Mouse (Mus musculus) neural tube, embryonic 12.5 days (tissue): ENCODE results near the gene Amph. TPM values are rescaled to one million over a fixed set of nuclear protein-coding genes. Genes with fewer than 3 reads are reported as not detected.
A peak's percentile ranks its signal among the peaks of the same experiment; 100 is the strongest.

ENCODE experiments used
- ATAC-seq: fragments of 200-750 bp; cut with Nextera tagmentation; 2 replicates; pipeline ENCODE4 v1.8.0; 2017; ENCODE audit warnings: low read depth, mild to moderate bottlenecking, moderate TSS enrichment, moderate library complexity; ENCODE audit not compliant: low FRiP score
- H3K27ac ChIP-seq: fragments of 300-500 bp; sonication (generic); 2 replicates; pipeline ENCODE4 v1.5.1; 2016
- H3K27me3 ChIP-seq: fragments of 300-500 bp; sonication (generic); replicated peaks from 2 replicates; pipeline ENCODE4 v1.6.1; 2016; ENCODE audit warnings: mild to moderate bottlenecking
- H3K36me3 ChIP-seq: fragments of 300-500 bp; sonication (generic); 2 replicates; pipeline ENCODE4 v1.6.1; 2016; ENCODE audit warnings: mild to moderate bottlenecking
- H3K4me1 ChIP-seq: fragments of 300-500 bp; sonication (generic); 2 replicates; pipeline ENCODE4 v1.6.1; 2016
- H3K4me2 ChIP-seq: fragments of 300-500 bp; sonication (generic); replicated peaks from 2 replicates; pipeline ENCODE4 v1.6.1; 2016; ENCODE audit warnings: mild to moderate bottlenecking
- H3K4me3 ChIP-seq: fragments of 300-500 bp; sonication (generic); 2 replicates; pipeline ENCODE4 v1.5.1; 2016
- H3K9ac ChIP-seq: fragments of 300-500 bp; sonication (generic); 2 replicates; pipeline ENCODE4 v1.6.1; 2016; ENCODE audit warnings: mild to moderate bottlenecking
- H3K9me3 ChIP-seq: fragments of 300-500 bp; sonication (generic); 2 replicates; pipeline ENCODE4 v1.6.1; 2016; ENCODE audit warnings: mild to moderate bottlenecking
- WGBS: fragments of 180-500 bp; shearing (Covaris S2); methylation state at CpG from one replicate; pipeline ENCODE4 v1.1.7; 2016; 5-methylcytosine and 5-hydroxymethylcytosine counted together
- polyA plus RNA-seq: library from polyadenylated mRNA; unstranded; fragments of >200 nt; fragmentation: Nextera tagmentation; extraction: Ambion mirVana; gene quantifications from 2 replicates; pipeline ENCODE4 v1.2.1, GENCODE M21; 2016

The Amph gene
- polyA plus RNA-seq, 1 experiment from 2014 or later, result 20.5 TPM

DNA sequence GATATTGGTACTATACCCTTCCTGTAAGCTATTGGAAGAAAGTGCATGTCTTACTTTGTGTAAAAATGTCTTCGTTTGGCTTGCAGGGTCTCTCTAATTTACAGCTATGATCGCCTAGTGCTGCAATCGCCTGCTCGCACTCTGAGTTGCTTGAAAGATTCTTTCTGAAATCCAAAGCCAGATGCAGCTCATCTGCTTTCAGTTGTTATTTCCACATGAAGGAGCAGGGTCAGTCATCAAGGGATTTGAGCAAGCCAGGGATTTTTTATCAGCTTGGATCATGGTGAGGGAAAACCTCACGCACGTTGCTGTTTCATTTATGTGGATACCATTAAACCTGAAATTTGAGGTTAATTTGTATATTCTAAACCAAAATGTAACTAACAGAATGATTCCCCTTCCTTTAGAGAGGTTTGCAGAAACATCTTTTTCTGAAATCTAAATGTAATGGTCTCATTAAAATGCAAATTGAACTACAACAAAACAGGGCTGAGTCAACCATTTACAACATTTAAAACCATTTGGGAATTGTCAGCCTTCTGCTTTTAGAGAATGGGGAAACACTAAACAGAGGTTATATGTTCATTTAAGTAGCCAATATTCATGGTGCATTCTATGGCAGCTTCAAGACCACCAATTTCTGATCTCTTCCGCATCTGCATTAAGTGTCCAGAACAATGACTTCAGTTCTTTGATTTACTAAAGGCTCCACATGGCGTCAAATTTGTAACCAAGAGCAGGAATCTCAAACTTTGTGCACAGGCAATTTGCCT, 84.1 kb downstream of the Amph start:
- H3K9ac ChIP-seq, result no peak overlapping the region
- H3K9me3 ChIP-seq, result no peaks in the 10 kb centered on the region
- H3K36me3 ChIP-seq, result no peaks in the 10 kb centered on the region
- no peaks in the 10 kb centered on the region for H3K27me3 ChIP-seq
- H3K27ac ChIP-seq, result no peak overlapping the region
- H3K4me1 ChIP-seq, result no peaks in the 10 kb centered on the region
- ATAC-seq, result 0 out of 2 replicates have a peak, but pooled peaks have one; percentile 27
- H3K4me2 ChIP-seq, result no peak overlapping the region
- WGBS, result 74% methylated on average over 8 of the region's 8 CpGs
- H3K4me3 ChIP-seq, result no peak overlapping the region

DNA sequence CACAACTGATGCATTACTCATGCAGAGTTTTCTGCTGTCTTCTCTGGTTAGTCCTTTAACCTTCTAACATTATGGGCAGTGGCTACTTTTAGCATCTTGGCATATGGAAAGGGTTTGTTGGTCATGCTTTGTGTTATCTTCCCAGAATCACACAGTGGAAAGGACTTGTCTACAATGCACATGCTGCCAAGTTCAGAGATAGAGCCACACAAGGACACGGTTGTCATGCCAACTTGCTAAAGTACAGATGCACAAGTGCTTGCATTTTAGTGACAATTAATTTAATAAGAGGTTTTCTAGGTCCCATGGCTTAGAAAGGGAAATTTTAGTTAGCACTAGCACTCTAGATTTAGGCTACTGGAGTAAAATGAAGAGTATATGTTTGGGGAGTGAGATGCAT, 104.1 kb downstream of the Amph start:
- H3K4me2 ChIP-seq, result no peak overlapping the region
- 90% methylated on average over 1 of the region's 1 CpGs for WGBS

DNA sequence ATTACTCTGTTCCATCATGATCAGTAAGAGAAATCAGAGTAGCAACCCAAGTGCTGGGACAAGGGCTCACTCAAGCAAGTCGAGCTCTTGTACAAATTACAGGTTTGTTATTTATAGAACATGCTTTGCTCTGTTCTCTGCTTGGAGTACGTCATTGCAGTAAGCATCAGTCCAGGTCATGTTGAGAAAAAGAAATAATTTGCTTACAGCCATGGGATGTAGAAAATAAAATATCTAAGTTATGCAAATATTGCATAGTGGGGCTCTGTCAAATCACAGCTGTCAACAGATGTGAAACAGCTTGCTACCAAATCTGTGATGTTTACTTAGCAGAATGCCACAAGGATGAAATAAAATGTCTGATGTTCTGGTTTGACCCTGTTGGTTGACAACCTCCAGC, 106.5 kb downstream of the Amph start:
- Histone ChIP-seq H3K4me3 (no peak overlapping the region), H3K9ac (no peak overlapping the region), H3K27ac (no peak overlapping the region), H3K4me2 (no peak overlapping the region), H3K27me3 (no peaks in the 10 kb centered on the region), H3K9me3 (no peaks in the 10 kb centered on the region), H3K4me1 (no peaks in the 10 kb centered on the region), H3K36me3 (no peaks in the 10 kb centered on the region)
- WGBS, result 82% methylated on average over 2 of the region's 2 CpGs
- no peak for ATAC-seq

More for the DNA sequence above, 104.1 kb downstream of the Amph start:
- no peaks in the 10 kb centered on the region for H3K4me1 ChIP-seq
- no peak overlapping the region for H3K27ac ChIP-seq
- no peak overlapping the region for H3K9ac ChIP-seq
- ATAC-seq, result no peak
- H3K36me3 ChIP-seq, result no peaks in the 10 kb centered on the region
- no peak overlapping the region for H3K4me3 ChIP-seq
- H3K9me3 ChIP-seq, result no peaks in the 10 kb centered on the region
- no peaks in the 10 kb centered on the region for H3K27me3 ChIP-seq

DNA sequence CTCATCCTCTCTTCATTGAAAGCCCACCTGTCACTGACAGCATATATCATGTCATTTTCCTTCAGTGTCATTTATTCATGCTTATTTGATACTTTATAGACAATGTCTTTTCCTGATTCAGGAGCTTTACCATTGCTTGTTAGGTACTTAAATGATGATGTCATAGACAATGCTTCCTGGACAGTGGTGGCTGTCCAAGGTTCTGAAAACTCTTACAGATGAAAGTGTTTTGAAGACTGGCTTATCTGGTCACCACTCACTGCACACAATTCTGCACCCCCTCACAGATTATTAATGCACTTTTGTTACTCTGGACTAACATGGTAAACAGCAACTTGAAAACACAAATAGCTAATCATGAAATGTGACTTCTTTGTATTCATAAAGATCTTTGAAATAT, 124.3 kb downstream of the Amph start:
- ATAC-seq, result no peak
- no peak overlapping the region for H3K4me2 ChIP-seq
- H3K27ac ChIP-seq, result no peak overlapping the region
- H3K9me3 ChIP-seq, result no peaks in the 10 kb centered on the region
- no peaks in the 10 kb centered on the region for H3K4me1 ChIP-seq
- H3K36me3 ChIP-seq, result no peaks in the 10 kb centered on the region
- H3K9ac ChIP-seq, result no peak overlapping the region
- no peaks in the 10 kb centered on the region for H3K27me3 ChIP-seq
- H3K4me3 ChIP-seq, result no peak overlapping the region

DNA sequence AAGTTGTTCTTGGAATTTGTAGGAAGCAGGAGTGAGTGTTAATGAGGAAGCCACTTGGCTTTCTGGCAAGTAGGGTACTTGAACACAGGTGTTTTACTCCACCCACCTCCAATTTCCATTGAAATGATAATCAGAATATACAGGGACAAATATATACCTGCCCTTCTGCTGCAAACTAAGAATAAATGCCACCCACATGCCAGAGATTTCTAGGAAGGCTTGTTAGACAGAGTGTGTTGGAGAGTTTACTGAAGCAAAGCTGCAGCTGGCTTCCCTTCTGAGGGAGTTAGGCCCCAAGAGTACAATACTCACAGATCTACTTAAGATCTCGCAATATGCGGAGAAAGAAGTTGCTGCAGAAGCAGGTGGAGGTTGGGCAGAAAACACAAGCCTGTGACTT, 129.4 kb downstream of the Amph start:
- ATAC-seq, result no peak
- no peaks in the 10 kb centered on the region for H3K9me3 ChIP-seq
- H3K4me1 ChIP-seq, result no peaks in the 10 kb centered on the region
- no peaks in the 10 kb centered on the region for H3K36me3 ChIP-seq
- no peak overlapping the region for H3K4me2 ChIP-seq
- H3K9ac ChIP-seq, result no peak overlapping the region
- no peaks in the 10 kb centered on the region for H3K27me3 ChIP-seq
- no peak overlapping the region for H3K4me3 ChIP-seq
- H3K27ac ChIP-seq, result no peak overlapping the region
- WGBS, result 91% methylated on average over 2 of the region's 2 CpGs

DNA sequence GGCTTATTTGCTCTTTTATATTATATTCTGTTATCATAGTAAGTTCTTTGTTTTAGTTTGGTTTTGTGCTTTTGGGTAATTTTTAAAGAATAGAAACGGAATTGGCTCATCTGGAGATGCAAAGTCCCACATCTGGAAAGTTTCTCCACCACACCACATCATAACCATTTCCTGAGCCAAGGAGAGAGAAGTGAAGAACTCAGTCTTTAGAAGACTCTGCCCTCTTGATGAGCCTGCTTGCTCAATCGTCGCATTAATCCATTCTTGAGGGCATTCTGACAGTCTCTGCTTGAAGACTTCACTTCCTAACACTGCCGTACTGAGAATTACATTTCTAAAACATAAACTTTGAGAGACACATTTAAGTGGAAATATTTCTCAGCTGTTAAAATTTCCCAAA, 133.9 kb downstream of the Amph start:
- Histone ChIP-seq H3K4me3 (no peak overlapping the region), H3K4me1 (no peaks in the 10 kb centered on the region), H3K27me3 (no peaks in the 10 kb centered on the region), H3K4me2 (no peak overlapping the region), H3K36me3 (no peaks in the 10 kb centered on the region), H3K9ac (no peak overlapping the region), H3K9me3 (no peaks in the 10 kb centered on the region), H3K27ac (no peak overlapping the region)
- ATAC-seq, result no peak
- 96% methylated on average over 4 of the region's 4 CpGs for WGBS

DNA sequence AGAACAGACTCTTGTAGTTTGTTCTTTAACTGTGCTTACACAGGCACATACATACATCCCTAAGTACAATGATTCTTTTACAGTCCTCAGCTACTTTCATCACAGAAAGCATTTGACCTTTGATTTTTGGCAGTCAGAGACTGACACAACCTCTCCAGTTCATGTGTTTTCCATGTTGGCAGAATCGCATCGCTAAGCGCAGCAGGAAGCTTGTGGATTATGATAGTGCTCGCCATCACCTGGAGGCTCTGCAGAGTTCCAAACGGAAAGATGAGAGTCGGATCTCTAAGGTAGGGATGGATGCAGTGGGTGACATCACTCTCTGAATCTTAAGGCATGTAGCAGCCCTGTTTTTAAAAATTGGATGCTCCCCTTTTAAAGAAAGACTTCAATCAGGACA, 146.6 kb downstream of the Amph start:
- Histone ChIP-seq H3K36me3 (no peaks in the 10 kb centered on the region), H3K4me3 (no peak overlapping the region), H3K9me3 (no peaks in the 10 kb centered on the region), H3K27ac (no peak overlapping the region), H3K4me2 (no peak overlapping the region), H3K9ac (no peak overlapping the region), H3K4me1 (no peaks in the 10 kb centered on the region), H3K27me3 (no peaks in the 10 kb centered on the region)
- WGBS, result 92% methylated on average over 6 of the region's 6 CpGs
- no peak for ATAC-seq

DNA sequence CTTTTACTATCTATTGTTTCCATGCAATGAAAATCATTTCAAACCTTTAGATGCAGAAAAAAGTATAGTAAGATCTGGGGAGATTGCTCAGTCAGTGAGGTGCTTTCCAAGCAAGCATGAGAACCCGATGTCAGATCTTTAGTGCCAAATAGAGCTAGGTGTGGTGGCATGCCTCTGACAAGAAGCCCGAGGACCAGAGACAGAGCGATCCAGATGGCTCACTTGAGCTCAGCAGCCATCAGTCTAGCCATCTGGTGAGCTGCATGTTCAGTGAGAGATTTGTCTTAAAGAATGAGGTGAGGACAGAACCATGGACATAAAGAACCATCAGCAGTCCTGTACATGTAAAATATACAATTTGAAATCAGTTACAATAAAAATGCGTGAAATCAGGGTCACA, 149.1 kb downstream of the Amph start:
- no peaks in the 10 kb centered on the region for H3K4me1 ChIP-seq
- 90% methylated on average over 4 of the region's 4 CpGs for WGBS
- no peaks in the 10 kb centered on the region for H3K27me3 ChIP-seq
- H3K36me3 ChIP-seq, result no peaks in the 10 kb centered on the region
- no peak overlapping the region for H3K9ac ChIP-seq
- H3K9me3 ChIP-seq, result no peaks in the 10 kb centered on the region
- no peak for ATAC-seq
- H3K4me3 ChIP-seq, result no peak overlapping the region
- H3K27ac ChIP-seq, result no peak overlapping the region
- H3K4me2 ChIP-seq, result no peak overlapping the region

DNA sequence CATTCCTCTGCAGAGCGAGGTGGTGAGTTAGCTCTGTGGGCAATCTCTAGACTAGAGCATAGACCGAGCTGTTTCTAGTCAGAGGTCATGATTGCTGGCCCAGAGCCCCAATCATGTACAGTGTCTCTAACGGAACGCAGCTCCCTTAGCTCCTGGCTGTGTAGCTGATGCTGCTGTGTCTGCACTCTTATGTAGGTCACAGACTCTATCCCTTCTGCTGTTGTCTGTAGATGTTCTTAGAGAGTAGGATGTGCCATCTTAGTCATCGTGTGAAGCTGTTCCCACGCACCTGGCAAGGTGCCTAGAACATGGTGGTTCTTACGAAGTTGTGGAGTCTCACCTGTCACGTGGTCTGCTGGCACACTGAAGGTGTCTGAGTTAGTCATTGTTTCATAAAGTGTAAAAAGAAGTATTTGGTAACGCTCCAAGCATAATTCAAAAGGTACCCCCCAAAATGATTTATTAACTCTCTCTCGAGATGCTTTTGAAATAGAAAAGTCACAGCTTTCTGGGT, 153.9 kb downstream of the Amph start:
- ATAC-seq, result no peak
- Histone ChIP-seq H3K4me2 (no peak overlapping the region), H3K27ac (no peak overlapping the region), H3K9ac (no peak overlapping the region), H3K4me3 (no peak overlapping the region), H3K27me3 (no peaks in the 10 kb centered on the region), H3K9me3 (no peaks in the 10 kb centered on the region), H3K36me3 (no peaks in the 10 kb centered on the region), H3K4me1 (no peaks in the 10 kb centered on the region)
- WGBS, result 93% methylated on average over 10 of the region's 10 CpGs

DNA sequence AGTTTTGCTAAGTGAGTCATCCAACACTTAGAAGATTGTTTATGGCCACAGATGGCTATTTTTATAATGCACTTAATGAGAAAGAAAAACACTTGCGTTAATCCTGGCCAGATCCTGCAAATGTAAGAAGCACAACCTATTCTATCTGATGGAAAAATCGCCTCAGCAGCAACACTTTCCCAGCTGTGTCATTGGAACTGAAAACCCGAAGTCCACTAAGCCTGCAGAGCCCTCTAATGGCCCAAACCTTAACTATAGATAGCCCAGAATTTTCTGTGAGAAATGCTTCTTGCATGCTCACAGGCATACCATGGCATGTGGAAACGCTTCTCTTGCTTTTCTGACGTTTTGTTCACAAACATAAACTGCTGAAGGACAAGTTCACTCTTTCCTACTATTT, 158.4 kb downstream of the Amph start:
- ATAC-seq, result no peak
- Histone ChIP-seq H3K36me3 (no peaks in the 10 kb centered on the region), H3K9ac (no peak overlapping the region), H3K27ac (no peak overlapping the region), H3K4me3 (no peak overlapping the region), H3K4me2 (no peak overlapping the region), H3K27me3 (no peaks in the 10 kb centered on the region), H3K9me3 (no peaks in the 10 kb centered on the region), H3K4me1 (no peaks in the 10 kb centered on the region)
- 66% methylated on average over 5 of the region's 5 CpGs for WGBS

DNA sequence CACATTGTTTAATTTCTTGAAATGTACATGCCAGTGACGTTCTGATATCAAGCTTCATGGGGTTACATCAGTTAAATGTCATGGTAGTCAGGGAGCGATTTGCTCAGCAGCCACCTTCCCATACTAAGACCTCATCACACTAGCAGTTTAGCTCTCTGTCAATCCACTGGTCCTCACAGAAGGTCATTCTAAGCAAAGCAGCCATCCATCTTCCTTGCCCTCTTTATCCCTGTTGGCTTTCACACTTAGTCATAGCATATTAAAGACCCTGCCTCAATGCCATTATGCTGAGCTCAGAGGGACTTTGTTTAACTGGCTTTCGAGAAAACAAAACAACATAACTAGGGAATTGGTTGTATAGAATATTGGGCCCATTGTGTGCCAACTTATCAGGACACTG, 161.3 kb downstream of the Amph start:
- H3K9ac ChIP-seq, result no peak overlapping the region
- no peaks in the 10 kb centered on the region for H3K9me3 ChIP-seq
- H3K36me3 ChIP-seq, result no peaks in the 10 kb centered on the region
- ATAC-seq, result no peak
- no peaks in the 10 kb centered on the region for H3K27me3 ChIP-seq
- no peak overlapping the region for H3K4me2 ChIP-seq
- H3K4me3 ChIP-seq, result no peak overlapping the region
- no peak overlapping the region for H3K27ac ChIP-seq
- 49% methylated on average over 3 of the region's 3 CpGs for WGBS
- no peaks in the 10 kb centered on the region for H3K4me1 ChIP-seq

DNA sequence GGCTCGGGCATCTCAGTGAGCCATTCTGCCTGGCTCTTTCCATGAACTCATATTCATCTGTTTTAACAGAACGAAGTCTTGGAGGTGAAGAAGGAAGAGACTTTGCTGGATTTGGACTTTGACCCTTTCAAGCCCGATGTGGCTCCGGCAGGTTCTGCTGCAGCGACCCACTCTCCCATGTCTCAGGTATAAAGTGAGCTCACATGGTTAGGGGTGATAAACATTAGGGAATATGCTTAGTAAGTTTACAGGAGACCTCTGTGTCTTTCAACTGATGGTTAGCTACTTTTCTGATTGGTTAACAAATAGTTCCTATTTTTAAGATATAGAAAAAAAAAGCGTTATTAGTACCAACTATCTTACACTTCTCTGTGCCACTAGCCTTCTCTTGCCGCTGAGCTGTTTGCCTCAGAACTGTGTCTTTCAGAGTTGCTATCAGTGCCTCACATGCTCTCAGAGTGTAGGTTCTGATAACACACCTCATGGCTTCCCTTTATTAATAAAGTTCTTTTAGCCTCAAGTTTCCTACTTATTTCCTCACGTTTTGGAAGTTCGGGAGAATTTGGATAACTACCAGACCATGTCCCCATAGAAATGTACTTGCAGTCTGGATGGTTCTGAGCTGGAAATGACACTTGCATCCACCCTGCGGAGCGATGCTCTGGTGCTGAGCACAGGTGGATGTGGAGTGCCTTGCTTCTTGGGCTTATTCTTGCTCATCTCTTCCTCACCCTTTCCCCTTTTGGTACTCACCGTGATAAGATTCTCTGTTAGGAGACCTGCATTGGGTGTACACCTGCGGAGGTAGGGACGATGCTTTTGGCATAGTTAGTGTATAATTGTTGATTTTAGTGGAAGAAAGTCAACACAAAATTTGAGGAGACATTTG, 165.3 kb downstream of the Amph start:
- Histone ChIP-seq H3K4me2 (no peak overlapping the region), H3K27me3 (no peaks in the 10 kb centered on the region)

More for the DNA sequence above, 165.3 kb downstream of the Amph start:
- H3K9ac ChIP-seq, result no peak overlapping the region
- no peaks in the 10 kb centered on the region for H3K36me3 ChIP-seq
- WGBS, result 94% methylated on average over 14 of the region's 14 CpGs
- no peak overlapping the region for H3K4me3 ChIP-seq
- H3K4me1 ChIP-seq, result no peaks in the 10 kb centered on the region
- no peak for ATAC-seq
- no peak overlapping the region for H3K27ac ChIP-seq
- no peaks in the 10 kb centered on the region for H3K9me3 ChIP-seq
